Mouse (Mus musculus) thymus, postnatal 10 days (tissue): ENCODE measurements around the gene Ajm1.
"Not testable (repeated sequence)": the region's sequence is repeated elsewhere in the genome, so short reads cannot be mapped to it uniquely, and the experiment has no call there.

Experiments
- DNase-seq, 2 experiments: peaks; one replicate each; pipeline ENCODE4 v3.0.0; 2021; ENCODE audit warnings: low spot score in 2 of 2

Gene Ajm1

GRCm38 (mm10) chr2:25566558-25566957 is 15.0 kb downstream of the Ajm1 start:
- no peak for DNase-seq

- no peak for DNase-seq
Observed at GRCm38 (mm10) chr2:25565741-25566140, 15.8 kb downstream of the Ajm1 start.

DNA sequence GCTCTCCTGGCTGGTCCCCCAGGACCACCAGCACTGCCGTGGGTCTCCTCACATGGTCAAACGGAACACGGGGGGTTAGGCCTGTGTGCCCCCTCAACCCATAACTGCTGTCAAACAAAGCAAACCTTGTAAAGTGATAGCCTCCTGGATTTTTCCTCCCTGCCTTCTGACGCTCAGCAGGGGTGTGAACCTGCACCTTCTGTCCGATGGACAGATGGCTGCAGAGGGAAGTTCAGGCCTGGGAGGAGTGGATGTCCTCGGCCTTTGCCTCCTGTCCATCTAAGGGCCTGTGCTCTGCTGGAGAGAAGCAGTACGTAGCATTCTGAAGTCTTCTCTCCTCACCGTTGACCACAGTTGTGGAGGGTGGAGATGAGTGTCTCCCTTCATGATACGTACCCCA is 19.6 kb downstream of the Ajm1 start:
- DNase-seq: no peak

- no peak for DNase-seq
Observed at GRCm38 (mm10) chr2:25560551-25560950, 21.0 kb downstream of the Ajm1 start.

GRCm38 (mm10) chr2:25558774-25559173 is 22.8 kb downstream of the Ajm1 start:
- no peak for DNase-seq

- DNase-seq: no peak
Observed at GRCm38 (mm10) chr2:25557964-25558360, 23.6 kb downstream of the Ajm1 start.

- peak; percentile 91 to 92 for DNase-seq
Observed at GRCm38 (mm10) chr2:25557221-25557963, 24.2 kb downstream of the Ajm1 start, which contains the start of gene Edf1. TSS of gene Edf1 (plus strand) at chr2:25557847.

GRCm38 (mm10) chr2:25556296-25556695 is 25.3 kb downstream of the Ajm1 start:
- DNase-seq: no peak

DNA sequence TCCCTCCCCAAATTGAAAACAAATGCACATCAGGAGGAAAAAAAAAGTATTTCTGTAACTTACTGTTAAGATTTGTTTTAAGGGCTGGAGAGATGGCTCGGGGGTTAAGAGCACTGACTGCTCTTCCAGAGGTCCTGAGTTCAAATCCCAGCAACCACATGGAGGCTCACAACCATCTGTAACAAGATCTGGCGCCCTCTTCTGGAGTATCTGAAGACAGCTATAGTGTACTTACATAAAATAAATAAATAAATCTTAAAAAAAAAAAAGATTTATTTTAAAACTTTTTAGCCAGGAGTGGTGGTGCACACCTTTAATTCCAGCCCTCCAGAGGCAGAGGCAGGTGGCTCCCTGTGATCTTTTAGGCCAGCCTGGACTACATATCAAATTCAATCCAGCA is 26.1 kb downstream of the Ajm1 start:
- DNase-seq: not testable (repeated sequence)

DNA sequence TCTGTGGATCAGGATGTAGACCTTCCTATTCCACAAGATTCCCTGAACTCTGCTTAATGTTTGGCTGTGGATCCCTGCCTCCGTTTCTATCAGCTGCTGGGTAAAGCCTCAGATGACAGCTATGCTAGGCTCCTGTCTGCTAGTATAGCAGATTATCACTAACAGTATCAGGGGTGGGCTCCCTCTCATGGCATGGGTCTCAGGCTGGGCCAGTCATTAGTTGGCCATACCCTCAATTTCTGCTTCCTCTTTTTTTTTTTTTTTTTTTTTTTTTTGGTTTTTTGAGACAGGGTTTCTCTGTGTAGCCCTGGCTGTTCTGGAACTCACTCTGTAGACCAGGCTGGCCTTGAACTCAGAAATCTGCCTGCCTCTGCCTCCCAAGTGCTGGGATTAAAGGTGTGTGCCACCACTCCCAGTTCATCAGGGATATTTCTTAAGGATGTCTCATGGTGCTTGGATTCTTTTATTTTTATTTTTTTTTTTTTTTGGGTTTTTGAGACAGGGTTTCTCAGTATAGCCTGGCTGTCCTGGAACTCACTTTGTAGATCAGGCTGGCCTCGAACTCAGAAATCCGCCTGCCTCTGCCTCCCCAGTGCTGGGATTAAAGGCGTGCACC is 28.3 kb downstream of the Ajm1 start:
- DNase-seq: not testable (repeated sequence)

DNA sequence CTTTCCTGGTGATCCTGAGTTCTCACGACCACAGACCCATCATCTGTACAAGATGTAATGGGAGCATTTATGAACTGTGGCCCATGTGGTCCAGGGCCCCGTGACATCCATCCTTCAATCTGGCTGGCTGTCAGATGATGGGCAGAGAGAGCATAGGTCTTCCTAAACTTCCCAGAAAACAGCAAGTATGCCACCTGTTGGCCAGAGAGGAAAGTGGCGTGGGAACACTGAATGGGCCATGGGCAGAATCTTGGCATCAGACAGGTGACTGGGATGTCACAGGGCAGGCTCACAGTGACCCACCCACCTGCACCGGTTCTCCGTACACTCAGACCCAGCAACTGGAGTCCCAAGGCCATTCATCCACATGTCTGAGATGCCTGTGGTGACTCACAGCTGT is 30.4 kb downstream of the Ajm1 start:
- peak; percentile 48 to 50 for DNase-seq

DNA sequence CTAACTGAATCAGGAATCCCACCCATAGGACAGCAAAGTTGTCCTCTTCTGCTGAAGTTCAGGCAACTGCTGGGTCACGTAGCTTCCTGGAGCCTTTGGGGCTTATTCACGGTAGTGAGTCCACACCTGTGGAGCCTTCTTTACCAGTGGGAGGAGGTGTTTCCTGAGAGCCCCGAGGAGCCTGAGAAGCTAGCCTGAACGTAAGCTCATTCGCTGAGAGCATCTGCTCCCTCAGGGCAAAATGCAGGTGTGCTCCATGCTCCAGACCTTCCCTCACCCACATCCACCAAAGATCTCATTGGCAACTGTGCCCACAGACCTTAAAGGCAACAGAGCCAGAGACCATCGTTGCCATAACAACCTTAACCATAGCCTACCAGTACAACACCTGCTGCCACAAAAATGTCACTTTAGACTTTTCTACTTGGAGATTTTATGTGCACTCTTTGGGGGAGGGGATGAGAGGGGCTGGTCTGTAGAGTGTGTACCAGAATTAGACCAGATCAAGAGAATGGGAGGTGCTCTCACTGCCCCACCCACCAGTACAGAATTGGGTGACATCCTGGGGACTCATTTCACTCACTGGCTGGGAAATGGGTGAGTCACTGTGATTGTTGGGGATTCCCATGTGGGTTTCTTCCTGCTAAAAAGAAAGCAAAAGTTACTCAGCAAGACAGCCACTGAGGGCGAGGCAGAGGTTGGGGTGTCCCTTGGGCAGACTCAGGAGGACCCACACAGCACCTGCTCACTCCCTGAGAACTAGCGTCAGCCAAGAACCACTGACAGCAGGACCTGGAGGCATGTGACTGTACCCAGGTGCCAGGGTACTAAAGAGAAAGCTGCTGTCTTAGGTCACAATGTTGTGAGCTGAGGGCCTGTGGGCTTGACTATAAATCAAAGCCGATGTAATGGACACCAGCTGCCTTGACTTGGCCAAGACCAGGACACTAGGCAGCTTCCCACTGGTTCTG is 32.3 kb downstream of the Ajm1 start:
- DNase-seq: peak; percentile 78 to 84

- DNase-seq: peak; percentile 97 to 99
Observed at GRCm38 (mm10) chr2:25546811-25547491, 34.6 kb downstream of the Ajm1 start, which contains the start of gene Traf2. TSS of gene Traf2 (minus strand) at chr2:25546940.

DNA sequence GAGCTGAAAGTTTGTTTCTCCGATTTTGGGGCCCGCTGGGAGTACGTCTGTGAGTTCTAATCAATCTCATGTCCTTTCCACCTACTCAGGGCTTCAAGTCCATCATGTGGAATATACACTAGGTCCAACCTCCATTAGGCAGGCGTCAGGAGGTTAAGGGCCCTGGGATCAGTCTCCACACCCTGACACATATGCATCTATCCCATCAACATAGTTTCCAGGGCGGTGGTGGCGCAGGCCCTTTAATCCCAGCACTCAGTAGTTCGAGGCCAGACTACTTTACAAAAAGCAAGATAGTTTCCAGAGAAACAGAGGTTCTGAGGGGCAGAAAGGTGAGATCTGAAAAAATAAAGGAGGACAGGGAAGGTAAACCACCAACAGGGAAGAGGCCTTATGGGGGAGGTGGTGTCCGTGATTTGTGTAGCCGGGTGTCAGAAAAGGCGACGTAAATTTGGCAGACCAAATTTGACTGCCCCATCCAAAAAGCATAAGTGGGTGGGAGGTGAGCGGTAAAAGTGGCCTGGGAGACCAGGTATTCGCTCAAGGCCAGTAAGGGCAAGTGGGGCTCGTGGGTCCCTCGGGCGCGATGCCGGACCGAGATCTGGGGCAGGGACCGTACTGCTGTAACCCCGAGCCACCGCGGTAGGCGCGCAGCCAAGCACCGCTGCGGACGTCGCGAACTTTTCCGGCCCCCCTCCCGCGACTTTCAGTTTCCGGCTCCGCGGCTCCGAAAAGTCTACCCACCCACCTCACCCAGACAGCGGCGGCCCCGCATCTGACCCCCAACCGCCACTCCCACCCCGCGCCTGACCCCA is 35.4 kb downstream of the Ajm1 start:
- DNase-seq: no peak

DNA sequence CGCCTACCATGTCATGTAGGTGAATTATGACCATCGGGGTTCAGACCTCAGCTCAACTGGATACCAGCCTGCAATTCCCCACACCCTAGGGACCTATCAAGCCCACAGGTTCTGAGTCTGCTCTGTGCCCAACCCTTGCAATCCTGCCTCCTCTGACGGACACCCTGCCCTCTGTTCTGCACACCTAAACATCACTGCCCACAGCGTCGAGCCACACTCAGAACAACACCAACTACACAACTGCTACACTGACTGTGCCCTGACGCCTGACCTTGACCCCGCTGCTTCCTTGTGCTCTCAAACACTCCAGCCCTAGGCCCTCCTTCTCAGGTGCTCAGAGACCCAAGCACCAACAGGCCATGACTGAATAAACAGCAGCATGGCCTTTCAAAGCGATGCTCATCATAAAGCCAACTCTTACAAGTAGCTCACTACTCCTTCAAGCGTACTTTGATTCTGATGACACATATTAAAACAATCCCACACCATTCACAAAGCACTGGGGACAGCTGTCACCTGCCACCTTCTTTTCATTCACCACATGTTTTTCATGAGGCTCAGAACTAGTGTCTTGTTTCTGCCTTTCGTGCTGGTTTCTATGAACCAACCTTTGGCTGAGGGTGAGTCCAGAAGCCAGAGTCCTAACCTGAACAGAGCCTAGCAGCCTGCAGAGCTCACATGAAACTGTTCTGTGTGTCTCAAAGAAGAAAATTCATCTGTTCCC is 39.8 kb downstream of the Ajm1 start:
- DNase-seq: no peak

- no peak for DNase-seq
Observed at GRCm38 (mm10) chr2:25540541-25540948, 41.0 kb downstream of the Ajm1 start.

- no peak for DNase-seq
Observed at GRCm38 (mm10) chr2:25536531-25536930, 45.0 kb downstream of the Ajm1 start.

DNA sequence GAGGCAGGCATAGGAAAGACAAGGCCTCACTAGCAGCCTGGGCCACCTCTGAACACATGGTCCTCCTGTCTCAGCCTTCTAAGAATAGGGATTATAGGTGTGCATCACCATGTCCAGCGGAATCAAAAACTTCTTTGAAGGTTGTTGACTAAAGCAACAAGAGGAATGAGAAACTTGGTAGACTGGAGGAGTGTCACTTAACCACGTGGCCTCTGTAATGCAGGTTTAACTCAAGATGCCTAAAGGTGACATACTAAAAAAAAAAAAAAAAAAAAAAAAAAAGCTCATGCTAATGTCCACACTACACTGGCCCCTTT is 46.7 kb downstream of the Ajm1 start:
- DNase-seq: no peak

DNA sequence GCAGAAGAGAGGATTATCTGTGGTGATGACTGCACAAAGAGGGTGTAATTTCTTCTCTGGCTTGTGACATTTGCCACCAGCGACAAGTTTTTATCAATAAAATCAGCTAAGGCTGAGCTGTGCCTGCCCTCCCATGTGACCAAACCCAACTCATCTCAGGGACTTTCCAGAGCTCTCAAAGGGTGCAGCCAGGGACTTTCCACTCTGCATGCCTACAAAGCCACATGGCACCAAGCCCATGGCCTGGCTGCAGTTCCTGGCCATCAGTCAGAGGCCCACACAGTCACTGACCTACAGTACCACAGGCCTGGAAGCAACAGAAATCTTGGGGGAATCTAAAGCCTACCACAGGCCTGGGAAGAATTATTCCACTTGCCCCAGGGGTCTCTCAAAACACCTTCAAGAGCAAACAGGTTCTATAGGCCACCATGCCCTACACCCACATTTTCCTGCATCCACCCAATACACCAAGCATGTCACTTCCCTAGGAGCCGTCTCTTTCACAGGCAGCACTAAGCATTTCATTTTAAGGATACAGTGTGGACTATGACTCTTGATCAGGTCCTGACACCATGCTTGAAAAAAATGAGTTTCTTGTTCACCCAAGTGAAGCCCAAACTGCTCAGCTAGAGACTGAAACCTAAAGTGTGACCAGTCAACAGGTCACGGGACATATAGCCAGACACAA is 47.2 kb downstream of the Ajm1 start:
- DNase-seq: no peak

GRCm38 (mm10) chr2:25533707-25534106 is 47.9 kb downstream of the Ajm1 start:
- no peak for DNase-seq
